Mouse (Mus musculus) mouse embryonic stem cell (cell line): ENCODE data around the gene Vamp9.

ENCODE experiments used
- in situ Hi-C, 2 experiments: fragments of 300-500 bp; cut with MboI; formaldehyde crosslinking; loops; 1 replicate in 1 of 2; 3 replicates in 1 of 2; pipeline ENCODE4 v1.14.3; 2019 to 2020; ENCODE audit warnings: low sequenced_read_pairs in 2 of 2, low pct_unique_long_range_greater_than_20kb in 1 of 2, mixed read lengths in 1 of 2; ENCODE audit not compliant: unreplicated experiment in 1 of 2

Vamp9 gene

GRCm38 (mm10) chr5:99931910-99932309, 25.9 kb downstream of the Vamp9 start:
- in situ Hi-C loops: loop anchor here in 1 of 2 experiments (25.0 kb wide), 1 partner anchor 380 kb away; no protein-coding TSS in a partner anchor

DNA sequence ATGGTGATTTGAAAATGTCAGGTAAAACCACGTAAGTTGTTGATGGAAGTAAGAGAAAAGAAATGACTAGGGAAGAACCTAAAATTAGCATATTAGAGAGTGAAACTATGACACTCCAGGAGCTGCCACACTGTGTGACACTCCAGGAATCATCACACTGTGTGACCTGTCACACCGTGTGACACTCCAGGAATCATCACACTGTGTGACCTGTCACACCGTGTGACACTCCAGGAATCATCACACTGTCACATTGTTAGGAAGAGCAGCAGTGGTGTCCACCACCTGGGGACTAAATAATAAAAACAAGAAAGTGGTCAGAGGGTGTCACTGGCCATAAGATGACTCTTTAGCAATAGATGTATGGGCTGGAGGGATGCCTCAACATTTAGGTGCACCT, 33.4 kb downstream of the Vamp9 start:
- in situ Hi-C loops: loop anchor here in 1 of 2 experiments (25.0 kb wide), 1 partner anchor 373 kb away; no protein-coding TSS in a partner anchor

DNA sequence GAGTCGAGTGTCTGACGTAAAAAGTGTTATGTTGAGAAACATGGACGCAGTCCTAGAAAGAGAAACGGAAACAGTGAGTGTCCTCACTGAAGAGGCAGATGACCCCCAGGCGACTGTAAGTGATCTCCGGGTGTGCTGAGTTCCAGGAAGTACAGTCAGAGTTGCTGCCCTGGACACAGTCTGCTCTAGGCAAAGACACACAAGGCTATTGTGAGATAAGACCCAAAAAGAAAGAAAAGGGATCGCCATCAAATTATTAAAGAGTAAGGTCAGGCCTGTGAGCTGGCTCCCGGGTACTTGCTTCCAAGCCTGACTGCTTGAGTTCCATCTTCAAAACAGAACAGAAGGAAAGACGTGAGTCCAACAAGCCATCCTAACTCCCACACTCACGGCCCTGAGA, 35.2 kb downstream of the Vamp9 start:
- in situ Hi-C loops: loop anchor here in 1 of 2 experiments (25.0 kb wide), 1 partner anchor 371 kb away; no protein-coding TSS in a partner anchor

GRCm38 (mm10) chr5:99941776-99942502, 35.9 kb downstream of the Vamp9 start:
- in situ Hi-C loops: loop anchor here in 1 of 2 experiments (25.0 kb wide), 1 partner anchor 370 kb away; no protein-coding TSS in a partner anchor

DNA sequence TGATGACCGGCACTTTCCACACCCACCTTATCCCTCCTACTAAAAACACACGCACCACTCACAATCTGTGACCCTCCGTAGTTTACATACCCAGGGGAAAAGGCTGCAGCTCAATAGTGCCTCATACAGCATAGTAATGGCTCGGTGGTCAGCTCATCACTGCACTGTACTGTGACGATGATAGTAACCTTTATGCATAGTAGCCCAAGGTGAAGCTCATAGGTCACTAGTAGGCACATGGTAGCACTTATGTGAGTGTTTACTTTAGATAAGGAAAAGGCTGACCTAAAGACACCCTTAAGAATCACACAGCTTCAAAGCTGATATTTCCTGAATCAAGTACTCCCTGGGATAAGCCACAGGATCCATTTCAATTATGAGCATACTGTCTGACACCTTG, 46.5 kb downstream of the Vamp9 start:
- in situ Hi-C loops: no loop called here

DNA sequence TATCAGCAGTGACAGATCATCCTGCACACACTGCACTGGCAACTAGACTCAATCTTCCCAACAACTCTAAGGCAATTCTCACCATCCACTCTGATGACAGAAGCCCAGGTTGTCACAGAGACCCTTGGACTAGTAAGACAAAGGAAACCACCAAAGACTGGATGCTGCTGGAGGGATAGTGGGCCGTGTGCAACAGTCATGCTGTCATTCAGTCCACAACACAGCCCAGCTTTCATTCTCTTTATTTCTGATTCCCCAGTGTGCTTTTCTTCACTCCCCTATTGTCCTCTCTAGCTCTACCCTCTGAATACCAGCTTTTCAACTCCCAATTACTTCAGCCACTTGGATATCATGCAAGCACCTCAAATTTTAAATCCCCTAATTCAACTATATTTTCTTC, 47.8 kb downstream of the Vamp9 start:
- in situ Hi-C loops: no loop called here

- in situ Hi-C loops: no loop called here
Observed at GRCm38 (mm10) chr5:99958666-99959065, 52.6 kb downstream of the Vamp9 start.

- in situ Hi-C loops: no loop called here
Observed at GRCm38 (mm10) chr5:99959236-99959936, 53.3 kb downstream of the Vamp9 start.

DNA sequence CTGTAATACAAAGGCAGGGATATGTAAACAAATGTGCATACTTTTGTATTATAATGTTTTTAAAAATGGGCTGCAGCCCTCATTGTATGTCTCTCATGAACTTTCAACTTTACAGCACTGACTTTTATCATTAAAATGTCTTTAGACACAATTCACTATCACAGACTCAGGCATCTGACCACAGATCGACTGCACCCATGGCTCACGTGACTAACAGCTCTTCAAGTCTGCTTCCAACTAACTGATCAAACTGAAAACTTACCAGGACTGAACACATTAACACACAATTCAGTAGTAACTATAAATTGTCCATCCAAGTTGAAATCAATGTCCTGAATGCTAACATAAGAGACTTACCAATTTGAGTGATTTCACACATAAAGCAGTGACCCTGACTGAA, 53.9 kb downstream of the Vamp9 start:
- in situ Hi-C loops: no loop called here

DNA sequence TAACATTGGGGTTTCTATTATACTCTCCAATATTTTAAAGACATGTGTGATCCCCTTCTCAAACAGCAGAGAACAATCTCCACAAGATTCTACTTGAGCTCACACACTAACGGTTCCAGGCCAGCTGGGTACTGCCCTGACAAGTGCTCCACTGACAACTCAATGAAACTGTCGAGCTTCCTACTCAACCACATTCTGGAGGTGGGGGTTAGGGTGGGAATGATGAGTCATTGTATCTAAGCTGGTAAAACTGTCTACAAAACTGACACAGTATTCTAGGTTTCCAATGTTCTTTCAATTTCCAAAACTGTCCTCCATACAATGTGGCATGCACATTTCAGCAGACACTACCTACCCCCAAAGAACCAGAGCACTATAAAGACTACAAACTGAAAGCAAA, 67.9 kb downstream of the Vamp9 start:
- in situ Hi-C loops: no loop called here

- in situ Hi-C loops: no loop called here
Observed at GRCm38 (mm10) chr5:99975061-99975460, 69.0 kb downstream of the Vamp9 start.

- in situ Hi-C loops: no loop called here
Observed at GRCm38 (mm10) chr5:99975776-99976175, 69.7 kb downstream of the Vamp9 start.

DNA sequence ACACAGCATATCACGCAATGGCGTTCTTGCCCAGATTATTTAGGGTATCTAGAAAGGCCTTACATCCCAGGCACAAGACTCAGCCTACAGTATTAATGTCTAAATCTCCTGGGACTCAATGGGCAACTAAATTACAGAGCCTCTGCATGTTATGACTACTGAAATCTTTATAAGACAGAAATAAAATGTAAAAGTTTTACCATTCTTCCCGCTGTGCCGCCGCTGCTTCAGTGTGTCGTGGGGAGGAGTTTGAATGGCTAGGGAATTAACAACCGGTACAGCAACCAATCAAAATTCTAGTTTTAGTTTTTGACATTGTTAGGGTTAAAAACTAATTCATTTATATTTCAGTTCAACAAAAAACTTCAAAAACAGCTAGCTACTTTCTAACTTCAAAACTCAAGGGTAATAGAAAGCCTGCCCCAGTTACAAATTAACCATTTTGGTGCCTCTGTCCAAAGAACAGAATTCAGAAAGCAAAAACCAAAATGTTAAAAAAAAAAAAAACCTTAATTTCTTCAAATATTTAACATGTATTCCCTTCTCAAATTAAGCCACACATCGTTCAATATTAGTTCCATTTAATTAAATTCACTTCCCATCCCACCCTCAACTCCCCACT, 70.4 kb downstream of the Vamp9 start:
- in situ Hi-C loops: no loop called here

GRCm38 (mm10) chr5:99977516-99978301, 71.7 kb downstream of the Vamp9 start:
- in situ Hi-C loops: no loop called here

- in situ Hi-C loops: no loop called here
Observed at GRCm38 (mm10) chr5:99978699-99979442, 72.8 kb downstream of the Vamp9 start, which contains the start of the genes Hnrnpd and 4930524J08Rik. TSS of gene Hnrnpd (minus strand) at chr5:99978938. TSS of gene 4930524J08Rik (plus strand) at chr5:99979061.

- in situ Hi-C loops: no loop called here
Observed at GRCm38 (mm10) chr5:99983452-99984061, 77.5 kb downstream of the Vamp9 start.

DNA sequence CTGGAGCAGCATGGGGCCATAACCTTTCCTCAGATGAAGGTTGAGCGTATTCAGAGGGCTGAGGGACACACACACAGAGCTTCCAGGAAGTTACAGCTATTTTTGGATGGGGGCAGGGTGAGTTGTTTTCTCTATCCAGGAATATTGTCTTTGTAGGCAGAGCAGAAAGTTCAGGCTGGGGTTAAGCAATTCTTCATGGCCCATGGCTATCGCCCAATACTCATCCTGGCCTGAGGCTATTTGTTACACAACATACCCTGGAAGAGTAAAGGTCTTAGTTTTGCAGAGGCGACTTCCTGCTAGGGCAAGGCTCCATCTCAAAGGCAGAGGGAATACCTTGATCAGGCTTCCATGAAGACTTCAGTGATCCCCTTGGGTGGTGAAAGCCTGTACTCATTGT, 88.1 kb downstream of the Vamp9 start:
- in situ Hi-C loops: no loop called here
